Mouse (Mus musculus): Measurements from ENCODE around the gene Psd. TPM values are rescaled to one million over a fixed set of nuclear protein-coding genes. Genes with fewer than 3 reads are reported as not detected.

Psd gene
- polyA plus RNA-seq, 1 experiment from 2014 or later = 4.5 TPM

- Histone ChIP-seq H3K27me3 (no peaks in the 10 kb centered on the region), H3K36me3 (peaks cover 84% of the 10 kb centered on the region), H3K9me3 (replicated peaks) (no peaks in the 10 kb centered on the region), H3K4me3 (no peak overlapping the region), H3K27ac (no peak overlapping the region), H3K4me1 (replicated peaks) (no peaks in the 10 kb centered on the region), H3K4me2 (no peak overlapping the region), H3K9ac (no peak overlapping the region)
- WGBS = 91% methylated on average over 11 of the region's 11 CpGs
- no peak for ATAC-seq (replicated peaks; ENCODE audit: insufficient number of reproducible peaks, insufficient read depth, low FRiP score, low read depth)
These were observed 44.7 kb downstream of the Psd start for GRCm38 (mm10) chr19:46282081-46282849.

- H3K36me3 ChIP-seq = peaks cover 74% of the 10 kb centered on the region
These were observed 51.6 kb downstream of the Psd start for GRCm38 (mm10) chr19:46275307-46275706.

GRCm38 (mm10) chr19:46264762-46265161 lies 62.2 kb downstream of the Psd start:
- no peak overlapping the region for H3K4me3 ChIP-seq
- no peaks in the 10 kb centered on the region for H3K27me3 ChIP-seq
- H3K4me1 ChIP-seq (replicated peaks) = no peaks in the 10 kb centered on the region
- H3K36me3 ChIP-seq = peaks cover 97% of the 10 kb centered on the region
- H3K9me3 ChIP-seq (replicated peaks) = no peaks in the 10 kb centered on the region
- H3K9ac ChIP-seq = no peak overlapping the region
- H3K4me2 ChIP-seq = no peak overlapping the region
- no peak overlapping the region for H3K27ac ChIP-seq
- 85% methylated on average over 7 of the region's 7 CpGs for WGBS
- ATAC-seq (replicated peaks; ENCODE audit: insufficient number of reproducible peaks, insufficient read depth, low FRiP score, low read depth) = no peak

More at GRCm38 (mm10) chr19:46275307-46275706, 51.6 kb downstream of the Psd start:
- Histone ChIP-seq H3K4me2 (no peak overlapping the region), H3K27me3 (no peaks in the 10 kb centered on the region), H3K4me3 (no peak overlapping the region), H3K9ac (no peak overlapping the region), H3K9me3 (replicated peaks) (no peaks in the 10 kb centered on the region), H3K4me1 (replicated peaks) (no peaks in the 10 kb centered on the region), H3K27ac (no peak overlapping the region)
- no peak for ATAC-seq (replicated peaks; ENCODE audit: insufficient number of reproducible peaks, insufficient read depth, low FRiP score, low read depth)

MicroRNAs encoded within 50 kb of the gene (microRNA counts, 519-probe panel; counts per million panel counts)
- 2,547 counts per million, percentile 54 among the panel's probes with 10 or more counts for microRNA mmu-miR-146b

Small RNA genes lying within 50 kb of the gene (microRNA-seq; reads per million reads assigned to microRNA genes)
- gene Mir146b = not detected

Other genes starting within 250 kb of the Psd start
- gene Elovl3, start 195.3 kb downstream of the Psd start, polyA plus RNA-seq (2015; fragmentation: Nextera tagmentation; extraction: Ambion mirVana) = not detected in 2 replicates
- 0.39 and 0.48 TPM in 2 replicates for gene Pitx3, start 178.8 kb downstream of the Psd start, polyA plus RNA-seq (2015; fragmentation: Nextera tagmentation; extraction: Ambion mirVana)
- 41.2 and 48.2 TPM in 2 replicates for gene Gbf1, start 174.6 kb downstream of the Psd start, polyA plus RNA-seq (2015; fragmentation: Nextera tagmentation; extraction: Ambion mirVana)
- gene Nfkb2, start 22.8 kb downstream of the Psd start, polyA plus RNA-seq (2015; fragmentation: Nextera tagmentation; extraction: Ambion mirVana) = 7.7 and 13.5 TPM in 2 replicates
- 10.5 and 11.4 TPM in 2 replicates for gene Fbxl15, start 1.0 kb upstream of the Psd start, polyA plus RNA-seq (2015; fragmentation: Nextera tagmentation; extraction: Ambion mirVana)
- 118 and 139 TPM in 2 replicates for gene Cuedc2, start 11.5 kb upstream of the Psd start, polyA plus RNA-seq (2015; fragmentation: Nextera tagmentation; extraction: Ambion mirVana)
- 4.1 and 7.5 TPM in 2 replicates for gene Mfsd13a, start 14.0 kb upstream of the Psd start, polyA plus RNA-seq (2015; fragmentation: Nextera tagmentation; extraction: Ambion mirVana)
- 0.67 and 1.1 TPM in 2 replicates for gene 2310034G01Rik, start 23.1 kb upstream of the Psd start, polyA plus RNA-seq (2015; fragmentation: Nextera tagmentation; extraction: Ambion mirVana)
- 103 and 122 TPM in 2 replicates for gene Actr1a, start 68.6 kb upstream of the Psd start, polyA plus RNA-seq (2015; fragmentation: Nextera tagmentation; extraction: Ambion mirVana)
- gene Sufu, start 69.7 kb upstream of the Psd start, polyA plus RNA-seq (2015; fragmentation: Nextera tagmentation; extraction: Ambion mirVana) = 15.2 and 20.6 TPM in 2 replicates
- gene Trim8, start 174.5 kb upstream of the Psd start, polyA plus RNA-seq (2015; fragmentation: Nextera tagmentation; extraction: Ambion mirVana) = 15.9 and 19.2 TPM in 2 replicates
- 86.9 and 91.8 TPM in 2 replicates for gene Arl3, start 246.0 kb upstream of the Psd start, polyA plus RNA-seq (2015; fragmentation: Nextera tagmentation; extraction: Ambion mirVana)
- 8.8 and 10.9 TPM in 2 replicates for gene Sfxn2, start 246.2 kb upstream of the Psd start, polyA plus RNA-seq (2015; fragmentation: Nextera tagmentation; extraction: Ambion mirVana)